Mouse (Mus musculus) kidney, embryonic 14.5 days (tissue): ENCODE data around the gene Rsf1. TPM values are rescaled to one million over a fixed set of nuclear protein-coding genes. Genes with fewer than 3 reads are reported as not detected.

Experiments
- ATAC-seq: fragments of 200-750 bp; cut with Nextera tagmentation; 2 replicates; pipeline ENCODE4 v1.8.0; 2017; ENCODE audit warnings: moderate number of reproducible peaks, mild to moderate bottlenecking, moderate TSS enrichment, moderate library complexity; ENCODE audit not compliant: low FRiP score, low TSS enrichment
- H3K27ac ChIP-seq: fragments of 300-500 bp; sonication (generic); 2 replicates; pipeline ENCODE4 v1.5.1; 2014; ENCODE audit warnings: low read depth, mild to moderate bottlenecking, low read length, moderate library complexity, mixed read lengths
- H3K27me3 ChIP-seq: fragments of 300-500 bp; sonication (generic); 2 replicates; pipeline ENCODE4 v1.6.1; 2014; ENCODE audit warnings: mild to moderate bottlenecking, low read length; ENCODE audit not compliant: control insufficient read depth, insufficient read depth
- H3K36me3 ChIP-seq: fragments of 300-500 bp; sonication (generic); 2 replicates; pipeline ENCODE4 v1.6.1; 2014; ENCODE audit warnings: low read length, mixed read lengths; ENCODE audit not compliant: control insufficient read depth, insufficient read depth
- H3K4me1 ChIP-seq: fragments of 300-500 bp; sonication (generic); 2 replicates; pipeline ENCODE4 v1.6.1; 2014; ENCODE audit warnings: low read length, mixed read lengths; ENCODE audit not compliant: control insufficient read depth, insufficient read depth
- H3K4me2 ChIP-seq: fragments of 300-500 bp; sonication (generic); replicated peaks from 2 replicates; pipeline ENCODE4 v1.6.1; 2014; ENCODE audit warnings: low read depth, mild to moderate bottlenecking, low read length
- H3K4me3 ChIP-seq: fragments of 300-500 bp; sonication (generic); 2 replicates; pipeline ENCODE4 v1.5.1; 2014; ENCODE audit warnings: mild to moderate bottlenecking, low read length
- H3K9ac ChIP-seq: fragments of 300-500 bp; sonication (generic); 2 replicates; pipeline ENCODE4 v1.6.1; 2014; ENCODE audit warnings: low read depth, mild to moderate bottlenecking, low read length, moderate library complexity
- H3K9me3 ChIP-seq: fragments of 300-500 bp; sonication (generic); 2 replicates; pipeline ENCODE4 v1.6.1; 2016; ENCODE audit warnings: low read length; ENCODE audit not compliant: control insufficient read depth
- WGBS: fragments of 180-500 bp; shearing (Covaris S2); extraction: QIAGEN DNeasy Blood & Tissue Kit; methylation state at CpG from one replicate; pipeline ENCODE4 v1.1.7; 2014; 5-methylcytosine and 5-hydroxymethylcytosine counted together
- polyA plus RNA-seq: library from polyadenylated mRNA; unstranded; fragments of >200 nt; fragmentation: Nextera tagmentation; extraction: Ambion mirVana; gene quantifications from 2 replicates; pipeline ENCODE4 v1.2.1, GENCODE M21; 2014

The Rsf1 gene
- polyA plus RNA-seq, 1 experiment from 2014 or later: 28.4 TPM

- Histone ChIP-seq H3K27me3 (no peaks in the 10 kb centered on the region), H3K4me1 (no peaks in the 10 kb centered on the region), H3K9ac (no peak overlapping the region), H3K27ac (no peak overlapping the region), H3K4me2 (no peak overlapping the region), H3K9me3 (no peaks in the 10 kb centered on the region), H3K4me3 (no peak overlapping the region), H3K36me3 (peaks cover 43% of the 10 kb centered on the region)
- no peak for ATAC-seq
- 91% methylated on average over 4 of the region's 4 CpGs for WGBS
Measured at GRCm38 (mm10) chr7:97661634-97662033, 81.9 kb downstream of the Rsf1 start.

GRCm38 (mm10) chr7:97679239-97679638 lies 99.5 kb downstream of the Rsf1 start:
- Histone ChIP-seq H3K9me3 (no peaks in the 10 kb centered on the region), H3K4me2 (no peak overlapping the region), H3K36me3 (peaks cover 48% of the 10 kb centered on the region), H3K27ac (no peak overlapping the region), H3K4me1 (no peaks in the 10 kb centered on the region), H3K9ac (no peak overlapping the region), H3K4me3 (no peak overlapping the region), H3K27me3 (no peaks in the 10 kb centered on the region)
- ATAC-seq: no peak
- WGBS: 28% methylated on average over 1 of the region's 1 CpGs

- H3K4me3 ChIP-seq: no peak overlapping the region
- H3K4me2 ChIP-seq: no peak overlapping the region
- no peak for ATAC-seq
- peaks cover 35% of the 10 kb centered on the region for H3K36me3 ChIP-seq
- H3K27me3 ChIP-seq: no peaks in the 10 kb centered on the region
- H3K9ac ChIP-seq: no peak overlapping the region
- no peak overlapping the region for H3K27ac ChIP-seq
- WGBS: 90% methylated on average over 2 of the region's 2 CpGs
- H3K4me1 ChIP-seq: no peaks in the 10 kb centered on the region
- H3K9me3 ChIP-seq: no peaks in the 10 kb centered on the region
Measured at GRCm38 (mm10) chr7:97687831-97688230, 108.1 kb downstream of the Rsf1 start.

GRCm38 (mm10) chr7:97695441-97695840 lies 115.8 kb downstream of the Rsf1 start:
- Histone ChIP-seq H3K36me3 (no peaks in the 10 kb centered on the region), H3K9ac (no peak overlapping the region), H3K4me2 (no peak overlapping the region), H3K27me3 (no peaks in the 10 kb centered on the region), H3K4me3 (no peak overlapping the region), H3K4me1 (peaks cover 9% of the 10 kb centered on the region; the same call in 1 of the 2 replicates), H3K27ac (no peak overlapping the region), H3K9me3 (peaks cover 3% of the 10 kb centered on the region; the same call in 1 of the 2 replicates)
- 100% methylated on average over 1 of the region's 1 CpGs for WGBS
- no peak for ATAC-seq

- Histone ChIP-seq H3K9ac (peak overlapping the region; percentile 95), H3K36me3 (no peaks in the 10 kb centered on the region), H3K4me2 (peak overlapping the region; percentile 75), H3K4me1 (peaks cover 9% of the 10 kb centered on the region; the same call in 1 of the 2 replicates), H3K4me3 (peak overlapping the region; percentile 98), H3K27me3 (no peaks in the 10 kb centered on the region), H3K9me3 (peaks cover 3% of the 10 kb centered on the region; the same call in 1 of the 2 replicates), H3K27ac (peak overlapping the region; percentile 59; the same call in 1 of the 2 replicates)
- WGBS: 41% methylated on average over 19 of the region's 19 CpGs
- peak; percentile 75 for ATAC-seq
Measured at GRCm38 (mm10) chr7:97696133-97696505, 116.4 kb downstream of the Rsf1 start.

- peak; percentile 98 for ATAC-seq
- Histone ChIP-seq H3K9ac (peak within 1 kb of the TSS; percentile 95), H3K4me3 (peak within 1 kb of the TSS; percentile 98), H3K27me3 (no peaks in the 10 kb centered on the region), H3K9me3 (peaks cover 3% of the 10 kb centered on the region; the same call in 1 of the 2 replicates), H3K4me2 (peak within 1 kb of the TSS; percentile 75), H3K27ac (peak within 1 kb of the TSS; percentile 73), H3K36me3 (no peaks in the 10 kb centered on the region), H3K4me1 (peaks cover 9% of the 10 kb centered on the region; the same call in 1 of the 2 replicates)
- under 1% methylated on average over 63 of the region's 63 CpGs for WGBS
Measured at GRCm38 (mm10) chr7:97696506-97697254, 117.0 kb downstream of the Rsf1 start, which contains the start of gene Clns1a. Gene Clns1a, plus strand, starts transcription at chr7:97696634.

GRCm38 (mm10) chr7:97700173-97700572 lies 120.5 kb downstream of the Rsf1 start:
- no peaks in the 10 kb centered on the region for H3K27me3 ChIP-seq
- H3K27ac ChIP-seq: no peak overlapping the region
- WGBS: 94% methylated on average over 4 of the region's 4 CpGs
- H3K4me1 ChIP-seq: peaks cover 9% of the 10 kb centered on the region; the same call in 1 of the 2 replicates
- no peak overlapping the region for H3K4me3 ChIP-seq
- no peak overlapping the region for H3K9ac ChIP-seq
- H3K9me3 ChIP-seq: peaks cover 3% of the 10 kb centered on the region; the same call in 1 of the 2 replicates
- no peak overlapping the region for H3K4me2 ChIP-seq
- H3K36me3 ChIP-seq: no peaks in the 10 kb centered on the region; the same call in 1 of the 2 replicates
- ATAC-seq: no peak

GRCm38 (mm10) chr7:97701106-97701505 lies 121.4 kb downstream of the Rsf1 start:
- 90% methylated on average over 6 of the region's 6 CpGs for WGBS
- H3K27me3 ChIP-seq: no peaks in the 10 kb centered on the region
- no peak overlapping the region for H3K4me3 ChIP-seq
- H3K4me1 ChIP-seq: peaks cover 5% of the 10 kb centered on the region; the same call in 1 of the 2 replicates
- H3K36me3 ChIP-seq: peaks cover 3% of the 10 kb centered on the region; the same call in 1 of the 2 replicates
- no peak overlapping the region for H3K27ac ChIP-seq
- no peak overlapping the region for H3K9ac ChIP-seq
- peaks cover 3% of the 10 kb centered on the region; the same call in 1 of the 2 replicates for H3K9me3 ChIP-seq
- ATAC-seq: no peak
- no peak overlapping the region for H3K4me2 ChIP-seq

- 91% methylated on average over 4 of the region's 4 CpGs for WGBS
- Histone ChIP-seq H3K27ac (no peak overlapping the region), H3K36me3 (peaks cover 21% of the 10 kb centered on the region), H3K4me1 (no peaks in the 10 kb centered on the region), H3K9ac (no peak overlapping the region), H3K9me3 (no peaks in the 10 kb centered on the region), H3K4me2 (no peak overlapping the region), H3K4me3 (no peak overlapping the region), H3K27me3 (no peaks in the 10 kb centered on the region)
- no peak for ATAC-seq
Measured at GRCm38 (mm10) chr7:97707123-97707522, 127.4 kb downstream of the Rsf1 start.
